Mouse (Mus musculus): ENCODE measurements around the gene Musk. TPM values are rescaled to one million over a fixed set of nuclear protein-coding genes. Genes with fewer than 3 reads are reported as not detected.

The Musk gene
- not detected in 4 replicates for total RNA-seq (2023; ENCODE audit: inconsistent age)

GRCm38 (mm10) chr4:58285687-58286086 is at the start of gene Musk:
Gene Musk (plus strand): TSS chr4:58285960.

Other genes with a start within 250 kb of the Musk start
- gene Svep1, start 79.1 kb upstream of the Musk start, total RNA-seq (2023; ENCODE audit: inconsistent age): 0.09 TPM in 1 of 4 replicates, not detected in the others

All from B cell, adult (primary cell).